Mouse (Mus musculus) lung, embryonic 14.5 days (tissue): ENCODE results near the gene Orm1. TPM values are rescaled to one million over a fixed set of nuclear protein-coding genes. Genes with fewer than 3 reads are reported as not detected.

Source experiments
- ATAC-seq: fragments of 200-750 bp; cut with Nextera tagmentation; 2 replicates; pipeline ENCODE4 v1.8.0; 2017; ENCODE audit warnings: mild to moderate bottlenecking, moderate TSS enrichment, moderate library complexity; ENCODE audit not compliant: insufficient read depth
- DNase-seq: peaks from one replicate; pipeline ENCODE4 v3.0.0-alpha.2; 2015
- H3K27ac ChIP-seq: fragments of 300-500 bp; sonication (generic); 2 replicates; pipeline ENCODE4 v1.5.1; 2014; ENCODE audit warnings: low read depth, mild to moderate bottlenecking, moderate library complexity
- H3K27me3 ChIP-seq: fragments of 300-500 bp; sonication (generic); 2 replicates; pipeline ENCODE4 v1.6.1; 2014; ENCODE audit warnings: low read length, control low read depth; ENCODE audit not compliant: insufficient read depth
- H3K36me3 ChIP-seq: fragments of 300-500 bp; sonication (generic); 2 replicates; pipeline ENCODE4 v1.6.1; 2014; ENCODE audit warnings: control low read depth; ENCODE audit not compliant: insufficient read depth
- H3K4me1 ChIP-seq: fragments of 300-500 bp; sonication (generic); 2 replicates; pipeline ENCODE4 v1.6.1; 2014; ENCODE audit warnings: antibody characterized with exemption, control low read depth; ENCODE audit not compliant: insufficient read depth
- H3K4me2 ChIP-seq: fragments of 300-500 bp; sonication (generic); 2 replicates; pipeline ENCODE4 v1.6.1; 2014; ENCODE audit warnings: mild to moderate bottlenecking
- H3K4me3 ChIP-seq: fragments of 300-500 bp; sonication (generic); 2 replicates; pipeline ENCODE4 v1.5.1; 2014; ENCODE audit warnings: low read depth, low read length
- H3K9ac ChIP-seq: fragments of 300-500 bp; sonication (generic); 2 replicates; pipeline ENCODE4 v1.6.1; 2014
- H3K9me3 ChIP-seq: fragments of 300-500 bp; sonication (generic); 2 replicates; pipeline ENCODE4 v1.6.1; 2016; ENCODE audit warnings: low read depth, low read length, control low read depth
- CTCF ChIP-seq: IDR thresholded peaks from 2 replicates; pipeline ENCODE4 v1.5.1; 2016; ENCODE audit warnings: antibody characterized with exemption, low read depth
- WGBS: fragments of 180-500 bp; shearing (Covaris S2); extraction: QIAGEN DNeasy Blood & Tissue Kit; methylation state at CpG from one replicate; pipeline ENCODE4 v1.1.7; 2014; 5-methylcytosine and 5-hydroxymethylcytosine counted together
- polyA plus RNA-seq: library from polyadenylated mRNA; unstranded; fragments of >200 nt; fragmentation: Nextera tagmentation; extraction: Ambion mirVana; gene quantifications from 2 replicates; pipeline ENCODE4 v1.2.1, GENCODE M21; 2014

Gene Orm1
- polyA plus RNA-seq, 1 experiment from 2014 or later = not detected

- no peak for TF ChIP-seq CTCF
- ATAC-seq = no peak
- no peak overlapping the region for H3K27ac ChIP-seq
- WGBS = 89% methylated on average over 4 of the region's 4 CpGs
- H3K36me3 ChIP-seq = peaks cover 45% of the 10 kb centered on the region
- H3K9ac ChIP-seq = no peak overlapping the region
- no peak overlapping the region for H3K4me2 ChIP-seq
- DNase-seq = no peak
- H3K27me3 ChIP-seq = no peaks in the 10 kb centered on the region
- no peak overlapping the region for H3K4me3 ChIP-seq
- H3K4me1 ChIP-seq = no peaks in the 10 kb centered on the region
- no peaks in the 10 kb centered on the region for H3K9me3 ChIP-seq
Observed at GRCm38 (mm10) chr4:63333403-63333802, 11.0 kb upstream of the Orm1 start.

- no peaks in the 10 kb centered on the region for H3K4me1 ChIP-seq
- TF ChIP-seq CTCF = no peak
- no peaks in the 10 kb centered on the region for H3K9me3 ChIP-seq
- H3K9ac ChIP-seq = no peak overlapping the region
- no peaks in the 10 kb centered on the region for H3K27me3 ChIP-seq
- no peak overlapping the region for H3K27ac ChIP-seq
- H3K4me3 ChIP-seq = no peak overlapping the region
- no peak overlapping the region for H3K4me2 ChIP-seq
- H3K36me3 ChIP-seq = peaks cover 8% of the 10 kb centered on the region
- WGBS = 54% methylated on average over 3 of the region's 3 CpGs
- ATAC-seq (no peak), DNase-seq (no peak)
Observed at GRCm38 (mm10) chr4:63338414-63339076, 5.8 kb upstream of the Orm1 start.

- Histone ChIP-seq H3K27me3 (no peaks in the 10 kb centered on the region), H3K27ac (no peak overlapping the region), H3K9me3 (no peaks in the 10 kb centered on the region), H3K9ac (no peak overlapping the region), H3K4me2 (no peak overlapping the region), H3K4me3 (no peak overlapping the region), H3K36me3 (no peaks in the 10 kb centered on the region), H3K4me1 (no peaks in the 10 kb centered on the region)
- 53% methylated on average over 4 of the region's 4 CpGs for WGBS
- no peak for TF ChIP-seq CTCF
- DNase-seq (no peak), ATAC-seq (no peak)
Observed at GRCm38 (mm10) chr4:63342491-63342890, 1.9 kb upstream of the Orm1 start.

- TF ChIP-seq CTCF = no peak
- Histone ChIP-seq H3K4me3 (no peak overlapping the region), H3K36me3 (no peaks in the 10 kb centered on the region), H3K27me3 (no peaks in the 10 kb centered on the region), H3K4me2 (no peak overlapping the region), H3K9ac (no peak overlapping the region), H3K9me3 (no peaks in the 10 kb centered on the region), H3K4me1 (no peaks in the 10 kb centered on the region), H3K27ac (no peak overlapping the region)
- no peak for ATAC-seq
- DNase-seq = no peak
- WGBS = 46% methylated on average over 3 of the region's 3 CpGs
Observed at GRCm38 (mm10) chr4:63343608-63344007, 752 bp upstream of the Orm1 start.

- Histone ChIP-seq H3K9me3 (no peaks in the 10 kb centered on the region), H3K27me3 (no peaks in the 10 kb centered on the region), H3K36me3 (no peaks in the 10 kb centered on the region), H3K9ac (no peak overlapping the region), H3K4me1 (no peaks in the 10 kb centered on the region), H3K27ac (no peak overlapping the region), H3K4me3 (no peak overlapping the region), H3K4me2 (no peak overlapping the region)
- ATAC-seq = no peak
- DNase-seq = no peak
- TF ChIP-seq CTCF = no peak
Observed at GRCm38 (mm10) chr4:63345261-63345660, 901 bp downstream of the Orm1 start.

- TF ChIP-seq CTCF = no peak
- Histone ChIP-seq H3K36me3 (no peaks in the 10 kb centered on the region), H3K9ac (no peak overlapping the region), H3K27ac (no peak overlapping the region), H3K27me3 (no peaks in the 10 kb centered on the region), H3K4me2 (no peak overlapping the region), H3K9me3 (no peaks in the 10 kb centered on the region), H3K4me3 (no peak overlapping the region), H3K4me1 (no peaks in the 10 kb centered on the region)
- no peak for ATAC-seq
- no peak for DNase-seq
- 77% methylated on average over 4 of the region's 4 CpGs for WGBS
Observed at GRCm38 (mm10) chr4:63346659-63347058, 2.3 kb downstream of the Orm1 start.

GRCm38 (mm10) chr4:63348524-63348923 lies 4.2 kb downstream of the Orm1 start:
- no peak overlapping the region for H3K27ac ChIP-seq
- no peaks in the 10 kb centered on the region for H3K9me3 ChIP-seq
- DNase-seq (no peak), ATAC-seq (no peak)
- 69% methylated on average over 6 of the region's 6 CpGs for WGBS
- H3K4me2 ChIP-seq = no peak overlapping the region
- H3K4me1 ChIP-seq = no peaks in the 10 kb centered on the region
- H3K27me3 ChIP-seq = no peaks in the 10 kb centered on the region
- H3K36me3 ChIP-seq = no peaks in the 10 kb centered on the region
- no peak for TF ChIP-seq CTCF
- H3K9ac ChIP-seq = no peak overlapping the region
- no peak overlapping the region for H3K4me3 ChIP-seq
